Mouse (Mus musculus) myocyte (in vitro differentiated cells): ENCODE measurements at regions not wholly inside any gene's neighbourhood (a gene's known extent, or its start where the extent isn't known, plus 50 kb on each side); places are given as distances from the start of the nearest gene placed in this dataset.

Experiments
- H3K27me3 ChIP-seq: one replicate; pipeline ENCODE4 v1.6.1; 2011; ENCODE audit not compliant: control insufficient read depth, insufficient read depth, insufficient read length
- H3K36me3 ChIP-seq: one replicate; pipeline ENCODE4 v1.6.1; 2011; ENCODE audit not compliant: control insufficient read depth, insufficient read depth
- H3K4me2 ChIP-seq: one replicate; pipeline ENCODE4 v1.6.1; 2011; ENCODE audit warnings: low read depth, control low read depth
- H3K4me3 ChIP-seq: one replicate; pipeline ENCODE4 v1.5.1; 2011; ENCODE audit warnings: mild to moderate bottlenecking, control low read depth, moderate library complexity
- H3K79me2 ChIP-seq: one replicate; pipeline ENCODE4 v1.6.1; 2011; ENCODE audit not compliant: control insufficient read depth, insufficient read depth
- H3ac ChIP-seq: one replicate; pipeline ENCODE4 v1.6.1; 2011; ENCODE audit not compliant: control insufficient read depth, insufficient read length
- CEBPB ChIP-seq: IDR thresholded peaks from 2 replicates; pipeline ENCODE4 v1.6.1; 2011; ENCODE audit warnings: mild to moderate bottlenecking, moderate library complexity; ENCODE audit not compliant: poor library complexity, insufficient read depth, severe bottlenecking
- E2F4 ChIP-seq: IDR thresholded peaks from one replicate; pipeline ENCODE4 v1.6.1; 2011; ENCODE audit warnings: mild to moderate bottlenecking, control low read depth, moderate library complexity; ENCODE audit not compliant: insufficient read depth
- MAX ChIP-seq: IDR thresholded peaks from one replicate; pipeline ENCODE4 v1.6.1; 2011; ENCODE audit warnings: low read depth, mild to moderate bottlenecking, control low read depth
- MYOD1 ChIP-seq, 3 experiments: IDR thresholded peaks; one replicate each; pipeline ENCODE4 v1.6.1; 2011; ENCODE audit warnings: control low read depth in 2 of 3, low read depth in 2 of 3, mild to moderate bottlenecking in 2 of 3, moderate library complexity in 1 of 3; ENCODE audit not compliant: insufficient read length in 2 of 3, control insufficient read depth in 1 of 3
- MYOG ChIP-seq, 3 experiments: IDR thresholded peaks; one replicate each; pipeline ENCODE4 v1.6.1; 2011; ENCODE audit warnings: control low read depth in 2 of 3, low read depth in 2 of 3, mild to moderate bottlenecking in 2 of 3; ENCODE audit not compliant: insufficient read length in 2 of 3, control insufficient read depth in 1 of 3, insufficient read depth in 1 of 3
- POLR2A ChIP-seq: IDR thresholded peaks from one replicate; pipeline ENCODE4 v1.6.1; 2011; ENCODE audit warnings: low read depth, mild to moderate bottlenecking, control low read depth, moderate library complexity; ENCODE audit not compliant: insufficient read length
- POLR2AphosphoS2 ChIP-seq: IDR thresholded peaks from one replicate; pipeline ENCODE4 v1.6.1; 2011; ENCODE audit warnings: low read depth, control low read depth; ENCODE audit not compliant: insufficient read length
- REST ChIP-seq: IDR thresholded peaks from one replicate; pipeline ENCODE4 v1.6.1; 2011; ENCODE audit warnings: mild to moderate bottlenecking, control low read depth, moderate library complexity; ENCODE audit not compliant: insufficient read depth, insufficient read length
- SRF ChIP-seq: IDR thresholded peaks from one replicate; pipeline ENCODE4 v1.6.1; 2011; ENCODE audit warnings: low read depth; ENCODE audit not compliant: control insufficient read depth, insufficient read length
- TCF12 ChIP-seq: IDR thresholded peaks from one replicate; pipeline ENCODE4 v1.6.1; 2011; ENCODE audit warnings: mild to moderate bottlenecking, control low read depth; ENCODE audit not compliant: poor library complexity, insufficient read depth, severe bottlenecking
- TCF3 ChIP-seq: IDR thresholded peaks from one replicate; pipeline ENCODE4 v1.6.1; 2011; ENCODE audit warnings: low read depth, control low read depth; ENCODE audit not compliant: insufficient read length
- USF1 ChIP-seq: IDR thresholded peaks from one replicate; pipeline ENCODE4 v1.6.1; 2011; ENCODE audit warnings: low read depth, mild to moderate bottlenecking, control low read depth, moderate library complexity

GRCm38 (mm10) chr11:57401610-57402009, 116.8 kb downstream of the Fam114a2 start:
- no peaks in the 10 kb centered on the region for H3K27me3 ChIP-seq
- H3ac ChIP-seq, result no peak overlapping the region
- H3K36me3 ChIP-seq, result no peaks in the 10 kb centered on the region
- no peak overlapping the region for H3K4me3 ChIP-seq
- no peaks in the 10 kb centered on the region for H3K79me2 ChIP-seq
- no peak overlapping the region for H3K4me2 ChIP-seq
- no peak for TF ChIP-seq REST
- no peak for TF ChIP-seq MYOG (IDR thresholded peaks at IDR 0.05; ENCODE audit: control insufficient read depth in 1 of 3, insufficient read depth in 1 of 3, insufficient read length in 2 of 3, low read depth in 2 of 3)
- no peak for TF ChIP-seq USF1
- no peak for TF ChIP-seq SRF
- TF ChIP-seq POLR2AphosphoS2, result no peak
- no peak for TF ChIP-seq TCF12

- no peak overlapping the region for H3ac ChIP-seq
- H3K27me3 ChIP-seq, result no peaks in the 10 kb centered on the region
- no peak overlapping the region for H3K4me3 ChIP-seq
- no peak for TF ChIP-seq USF1
- TF ChIP-seq MAX, result no peak
- no peak for TF ChIP-seq REST
- no peak for TF ChIP-seq CEBPB
- no peak for TF ChIP-seq SRF
- no peak for TF ChIP-seq MYOG (IDR thresholded peaks at IDR 0.05; ENCODE audit: control insufficient read depth in 1 of 3, insufficient read depth in 1 of 3, insufficient read length in 2 of 3, low read depth in 2 of 3)
- no peak for TF ChIP-seq MYOD1 (IDR thresholded peaks at IDR 0.05; ENCODE audit: control insufficient read depth in 1 of 3, insufficient read length in 2 of 3, low read depth in 2 of 3)
- no peak for TF ChIP-seq TCF12
- no peak for TF ChIP-seq POLR2AphosphoS2
- no peak for TF ChIP-seq E2F4
- no peak for TF ChIP-seq POLR2A
- no peak for TF ChIP-seq TCF3
- no peaks in the 10 kb centered on the region for H3K79me2 ChIP-seq
- H3K4me2 ChIP-seq, result no peak overlapping the region
- H3K36me3 ChIP-seq, result no peaks in the 10 kb centered on the region
Measured at GRCm38 (mm10) chr11:57399366-57399765, 119.1 kb downstream of the Fam114a2 start.

- TF ChIP-seq SRF (no peak), USF1 (no peak), MYOD1 (IDR thresholded peaks at IDR 0.05; ENCODE audit: control insufficient read depth in 1 of 3, insufficient read length in 2 of 3, low read depth in 2 of 3) (no peak), CEBPB (no peak), POLR2A (no peak), TCF3 (no peak), REST (no peak), MAX (no peak), E2F4 (no peak), TCF12 (no peak), POLR2AphosphoS2 (no peak), MYOG (IDR thresholded peaks at IDR 0.05; ENCODE audit: control insufficient read depth in 1 of 3, insufficient read depth in 1 of 3, insufficient read length in 2 of 3, low read depth in 2 of 3) (no peak)
- Histone ChIP-seq H3K36me3 (no peaks in the 10 kb centered on the region), H3K4me3 (no peak overlapping the region), H3K79me2 (no peaks in the 10 kb centered on the region), H3K27me3 (no peaks in the 10 kb centered on the region), H3K4me2 (no peak overlapping the region), H3ac (no peak overlapping the region)
Measured at GRCm38 (mm10) chr11:57396429-57396828, 122.0 kb downstream of the Fam114a2 start.

- no peaks in the 10 kb centered on the region for H3K79me2 ChIP-seq
Measured at GRCm38 (mm10) chr11:57390826-57391225, 127.6 kb downstream of the Fam114a2 start.

More at GRCm38 (mm10) chr11:57390826-57391225, 127.6 kb downstream of the Fam114a2 start:
- TF ChIP-seq CEBPB (no peak), REST (no peak), POLR2A (no peak), SRF (no peak)
- H3K4me2 ChIP-seq, result no peak overlapping the region
- H3ac ChIP-seq, result no peak overlapping the region
- H3K27me3 ChIP-seq, result no peaks in the 10 kb centered on the region
- no peak overlapping the region for H3K4me3 ChIP-seq
- no peaks in the 10 kb centered on the region for H3K36me3 ChIP-seq
